Mouse (Mus musculus) megakaryocyte, embryonic 14.5 days (primary cell): ENCODE results near the gene Lmna.

Experiments
- FLI1 ChIP-seq: IDR thresholded peaks from 2 replicates; pipeline ENCODE4 v1.6.1; 2012; ENCODE audit warnings: low read length, inconsistent platforms, mixed read lengths
- GATA1 ChIP-seq: IDR thresholded peaks from 3 replicates; pipeline ENCODE4 v1.6.1; 2012; ENCODE audit warnings: mixed read lengths, low read length, inconsistent platforms, borderline replicate concordance

DNA sequence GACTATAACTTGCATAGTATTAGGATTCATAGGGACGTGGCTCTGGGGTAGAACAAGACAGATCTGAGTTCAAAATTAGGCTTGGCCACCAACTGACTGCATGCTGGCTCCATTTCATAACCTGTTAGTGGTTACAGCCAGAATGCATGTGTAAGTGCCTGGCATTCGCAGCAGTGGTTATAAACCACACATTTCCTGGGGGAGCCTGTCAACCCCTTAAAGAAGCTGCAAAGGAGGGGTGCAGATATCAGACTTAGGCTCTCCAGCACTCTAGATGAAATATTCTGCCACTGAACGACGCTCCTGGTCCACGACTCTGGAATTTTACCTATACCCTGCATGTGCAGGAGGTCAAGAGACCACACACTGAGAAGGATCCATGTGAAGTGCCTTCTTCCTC, 57.5 kb downstream of the Lmna start:
- no peak for TF ChIP-seq GATA1
- no peak for TF ChIP-seq FLI1
